Mouse (Mus musculus) small intestine, adult 10 weeks (tissue): Measurements from ENCODE around the gene Katnal1. TPM values are rescaled to one million over a fixed set of nuclear protein-coding genes. Genes with fewer than 3 reads are reported as not detected.

Source experiments
- polyA plus RNA-seq: library from polyadenylated mRNA; stranded (reverse); fragments of 350-450 nt; fragmentation: Illumina TruSeq; extraction: RNeasy Lipid Tissue Mini Kit (QIAGEN cat#74804); gene quantifications from one replicate; pipeline ENCODE4 v1.2.3, GENCODE M21; 2014; ENCODE audit warnings: low replicate concordance

Katnal1 gene
- 0.82 TPM for polyA plus RNA-seq

GRCm38 (mm10) chr5:148929116-148929449 is at the start of gene Katnal1:
Katnal1 (minus strand) TSS chr5:148929320.

Other genes starting within 250 kb of the Katnal1 start
- gene Gm42791, start 65.8 kb upstream of the Katnal1 start, polyA plus RNA-seq: not detected